Mouse (Mus musculus) yolk sac, embryonic 10.5 days (tissue): Measurements from ENCODE around the gene Cfap43.

Experiments used
- DNase-seq: peaks from one replicate; pipeline ENCODE4 v3.0.0-alpha.2; 2017; ENCODE audit warnings: low spot score

The Cfap43 gene

DNA sequence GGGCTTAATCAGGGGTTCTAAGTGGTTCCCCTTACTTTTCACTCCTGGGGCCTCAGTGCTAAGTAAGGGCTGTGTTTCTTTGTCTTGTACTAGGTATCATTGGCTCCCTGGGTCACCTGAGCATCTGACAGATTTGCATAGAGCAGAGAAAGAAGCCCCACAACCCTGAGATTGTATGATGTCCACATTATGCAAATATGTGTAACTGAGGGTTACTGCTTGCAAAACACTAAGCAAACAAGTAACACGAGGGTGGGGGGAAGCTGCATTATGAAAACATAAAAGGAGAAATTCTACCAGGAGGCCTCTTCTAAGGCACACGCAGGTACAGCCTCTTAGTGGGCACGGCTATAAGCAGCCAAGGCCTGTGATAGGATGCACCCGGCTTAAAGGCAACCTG lies 3.8 kb downstream of the Cfap43 start:
- DNase-seq = no peak

DNA sequence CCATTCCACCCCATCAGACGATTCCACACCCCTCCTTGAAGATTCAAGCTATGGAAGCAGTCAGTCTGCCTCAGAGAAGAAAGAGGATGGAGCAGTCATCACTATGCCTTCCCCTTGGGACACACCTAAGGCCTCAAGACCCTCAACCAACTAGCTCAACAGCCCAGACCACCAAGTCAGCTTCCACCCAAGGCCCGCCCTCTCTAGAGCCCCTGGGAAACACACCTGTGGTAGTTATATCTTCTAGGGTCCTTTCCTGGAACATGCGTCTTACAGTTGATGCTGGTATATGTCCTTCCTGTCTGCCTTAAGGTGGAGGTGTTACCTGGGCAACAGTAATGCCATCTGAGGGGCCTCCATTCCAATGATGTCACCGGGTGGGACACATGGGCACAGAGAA lies 4.9 kb downstream of the Cfap43 start:
- no peak for DNase-seq

DNA sequence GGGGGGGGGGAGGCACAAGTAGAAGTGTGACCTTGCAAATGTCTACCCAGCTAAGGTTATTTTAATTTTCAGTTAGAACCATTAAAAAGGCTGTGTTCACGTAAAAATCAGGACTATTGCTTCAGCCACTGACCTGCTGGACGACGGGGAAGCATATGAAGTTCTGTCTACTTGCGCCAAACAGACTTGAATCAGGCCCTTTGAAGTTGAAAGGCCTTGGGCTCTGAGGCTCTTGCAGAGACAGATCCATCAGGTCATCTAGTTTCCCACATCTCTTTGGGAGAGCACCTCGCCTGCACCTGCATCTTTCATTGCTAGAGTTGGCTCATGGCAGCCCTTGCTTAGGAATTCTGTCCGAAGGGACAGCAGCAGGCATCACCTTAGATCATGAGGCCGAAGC lies 5.7 kb downstream of the Cfap43 start:
- no peak for DNase-seq

DNA sequence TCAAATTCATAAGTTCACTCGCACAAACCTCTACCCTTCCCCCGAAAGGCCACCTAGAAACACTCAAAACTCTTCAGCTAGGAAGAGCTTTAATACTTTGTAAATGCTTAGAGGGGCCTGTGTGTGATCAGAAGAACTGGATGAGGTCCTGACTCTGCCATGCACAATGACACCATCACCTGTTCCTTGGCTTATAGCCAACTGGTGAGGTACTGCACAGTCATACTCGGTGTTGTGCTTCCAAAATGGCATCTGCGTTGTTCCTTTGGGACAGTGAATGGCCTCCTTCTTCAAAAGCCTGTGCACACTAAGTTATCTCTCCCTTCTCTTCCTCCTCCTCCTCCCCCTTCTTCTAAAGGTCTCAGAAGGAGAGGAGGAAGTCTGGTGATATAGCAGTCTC lies 8.3 kb downstream of the Cfap43 start:
- no peak for DNase-seq

DNA sequence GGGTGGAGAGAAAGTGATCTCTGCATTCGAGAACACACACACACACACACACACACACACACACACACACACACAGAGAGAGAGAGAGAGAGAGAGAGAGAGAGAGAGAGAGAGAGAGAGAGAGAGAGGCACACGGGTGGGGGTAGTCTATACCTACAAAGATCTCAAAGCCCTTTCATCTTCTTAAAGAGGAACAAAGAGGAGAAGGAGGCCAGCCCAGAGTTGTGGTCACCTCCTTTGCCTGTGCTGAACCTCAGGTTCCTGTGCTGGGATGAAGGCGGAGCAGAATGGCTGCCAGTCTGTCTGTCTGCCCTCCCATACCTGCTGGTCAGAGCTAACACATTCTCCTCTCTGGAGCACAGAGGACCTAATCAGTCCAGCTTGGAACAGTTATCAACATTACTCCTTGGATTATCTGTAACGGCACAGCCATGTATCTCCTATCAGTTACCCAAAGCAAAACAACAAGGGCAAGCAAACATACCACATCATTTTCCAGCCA lies 8.9 kb downstream of the Cfap43 start:
- DNase-seq = no peak

DNA sequence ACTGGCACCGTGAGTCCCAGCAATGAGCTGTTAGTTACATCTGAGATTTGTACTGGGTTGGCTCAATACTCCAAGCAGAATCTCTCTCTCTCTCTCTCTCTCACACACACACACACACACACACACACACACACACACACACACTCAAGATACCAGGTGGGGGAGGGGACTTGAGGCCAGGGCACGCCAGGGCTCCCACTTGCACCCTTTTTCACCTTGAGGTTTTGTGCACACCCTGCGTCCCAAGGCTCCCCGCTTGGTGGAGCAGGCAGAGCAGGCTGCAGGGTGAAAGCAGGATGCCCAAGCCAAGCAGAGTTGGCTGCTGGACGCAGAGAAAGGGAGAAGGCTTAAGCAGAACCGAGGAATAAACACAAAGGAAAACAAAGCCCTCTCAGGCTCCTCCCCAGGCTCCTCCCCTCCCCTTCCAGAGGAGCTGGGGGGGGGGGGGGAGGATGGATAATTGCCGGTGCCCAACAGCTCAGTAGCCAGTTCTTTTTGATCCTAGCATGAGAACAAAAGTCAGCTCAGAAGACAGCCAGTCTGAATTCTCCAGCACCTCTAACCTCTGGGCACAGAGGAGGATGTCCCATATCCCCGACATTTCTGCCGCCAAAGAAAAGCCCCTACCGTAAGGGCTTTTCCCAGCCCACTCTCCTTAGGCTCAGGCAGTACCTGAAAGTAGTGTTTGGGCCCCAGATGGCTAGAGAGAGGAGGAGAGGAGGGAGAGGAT lies 9.5 kb downstream of the Cfap43 start:
- peak; percentile 23 for DNase-seq

DNA sequence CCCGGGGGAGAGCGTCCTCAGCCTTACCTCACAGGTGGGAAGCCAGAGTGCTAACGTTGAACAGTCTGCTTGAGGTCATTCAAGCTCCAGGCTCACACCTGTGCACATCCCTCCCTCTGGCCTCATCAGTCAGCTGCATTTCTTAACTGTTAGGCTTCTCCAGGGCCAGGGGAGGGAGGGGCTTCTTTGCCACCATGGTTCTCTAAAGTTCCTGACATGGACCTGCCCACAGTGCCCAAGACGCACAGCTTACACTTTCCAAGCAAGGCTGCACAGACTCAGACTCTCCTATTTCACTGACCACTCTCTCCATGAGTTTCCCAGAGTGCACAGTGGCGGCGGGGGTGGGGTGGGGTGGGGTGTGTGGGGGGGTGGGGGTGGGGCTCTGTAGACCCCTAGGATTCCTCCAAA lies 10.1 kb downstream of the Cfap43 start:
- DNase-seq = no peak

DNA sequence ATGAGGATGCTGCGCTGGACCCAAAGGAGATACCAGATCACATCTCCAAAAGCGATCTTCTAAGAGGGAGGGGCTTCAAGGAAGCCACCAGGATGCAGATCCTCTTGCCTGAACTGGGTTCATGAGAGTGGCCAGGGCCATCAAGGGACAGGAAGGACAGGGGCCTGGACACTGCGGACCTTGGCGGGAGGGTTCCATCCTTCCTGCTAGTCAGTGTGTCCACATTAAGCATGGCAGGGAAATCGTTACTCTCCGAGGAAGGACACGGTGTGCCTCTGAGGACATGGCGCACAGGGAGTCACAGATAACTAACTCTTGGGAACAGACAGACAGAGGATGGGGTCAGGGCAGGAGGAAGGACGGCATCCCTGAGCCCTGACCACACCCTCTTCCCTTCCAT lies 11.5 kb downstream of the Cfap43 start:
- no peak for DNase-seq

DNA sequence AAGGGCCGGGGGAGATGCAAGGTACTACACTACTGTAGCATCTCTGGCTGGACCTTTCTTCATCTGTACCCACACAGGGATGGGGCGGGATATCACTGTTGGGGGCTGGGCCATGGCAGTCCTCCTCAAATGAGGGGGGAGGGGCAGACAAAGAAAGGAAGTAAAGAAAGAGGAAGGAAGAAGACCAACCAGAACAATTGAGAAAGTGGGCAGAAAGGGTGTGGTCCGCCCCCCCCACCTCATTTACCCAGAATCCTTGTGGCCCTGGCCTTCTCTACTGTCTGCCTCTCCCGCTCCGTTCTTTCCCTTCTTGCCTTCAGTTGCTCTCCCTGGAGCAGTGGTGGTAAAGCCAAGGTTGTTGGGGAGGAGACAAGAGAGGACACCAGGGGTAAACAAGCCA lies 13.5 kb downstream of the Cfap43 start:
- DNase-seq = no peak

DNA sequence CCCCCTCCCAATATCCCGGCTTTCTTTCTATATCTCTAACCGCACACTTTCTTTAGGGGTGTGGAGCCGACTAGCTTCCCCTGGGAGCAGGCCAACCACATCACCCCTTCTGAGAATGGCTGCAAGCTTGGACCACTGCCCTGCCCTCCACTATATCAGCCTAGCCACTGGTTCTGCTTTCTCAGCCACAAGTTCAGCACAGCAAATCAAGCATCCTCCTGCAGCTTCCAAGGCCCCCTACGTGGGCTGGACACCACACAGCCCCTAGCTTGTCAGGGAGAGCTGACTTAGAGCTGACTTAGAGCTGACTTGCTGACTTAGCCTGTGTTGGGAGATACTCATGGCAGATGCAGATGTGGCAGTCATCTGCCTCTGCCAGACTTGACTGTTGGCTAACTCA lies 14.0 kb downstream of the Cfap43 start:
- DNase-seq = no peak

DNA sequence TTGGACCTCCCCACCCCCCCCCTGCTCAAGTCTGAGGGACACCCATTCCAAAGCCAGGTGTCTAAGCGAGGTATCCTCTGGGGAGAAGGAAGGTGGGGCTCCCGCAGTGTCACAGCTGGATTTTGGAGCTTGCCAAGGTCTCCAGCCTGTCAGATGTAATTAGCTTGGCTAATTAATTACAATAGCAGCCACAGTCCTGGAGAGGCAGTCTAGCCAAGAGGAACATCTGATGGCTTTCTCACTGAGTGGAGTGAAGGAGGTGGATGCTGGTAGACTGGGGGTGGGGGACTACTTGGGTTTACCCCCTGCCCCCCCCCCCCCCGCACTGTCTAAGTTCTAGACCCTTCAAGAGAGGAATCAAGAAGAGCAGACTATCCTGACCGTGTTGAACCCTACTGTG lies 15.4 kb downstream of the Cfap43 start:
- no peak for DNase-seq

DNA sequence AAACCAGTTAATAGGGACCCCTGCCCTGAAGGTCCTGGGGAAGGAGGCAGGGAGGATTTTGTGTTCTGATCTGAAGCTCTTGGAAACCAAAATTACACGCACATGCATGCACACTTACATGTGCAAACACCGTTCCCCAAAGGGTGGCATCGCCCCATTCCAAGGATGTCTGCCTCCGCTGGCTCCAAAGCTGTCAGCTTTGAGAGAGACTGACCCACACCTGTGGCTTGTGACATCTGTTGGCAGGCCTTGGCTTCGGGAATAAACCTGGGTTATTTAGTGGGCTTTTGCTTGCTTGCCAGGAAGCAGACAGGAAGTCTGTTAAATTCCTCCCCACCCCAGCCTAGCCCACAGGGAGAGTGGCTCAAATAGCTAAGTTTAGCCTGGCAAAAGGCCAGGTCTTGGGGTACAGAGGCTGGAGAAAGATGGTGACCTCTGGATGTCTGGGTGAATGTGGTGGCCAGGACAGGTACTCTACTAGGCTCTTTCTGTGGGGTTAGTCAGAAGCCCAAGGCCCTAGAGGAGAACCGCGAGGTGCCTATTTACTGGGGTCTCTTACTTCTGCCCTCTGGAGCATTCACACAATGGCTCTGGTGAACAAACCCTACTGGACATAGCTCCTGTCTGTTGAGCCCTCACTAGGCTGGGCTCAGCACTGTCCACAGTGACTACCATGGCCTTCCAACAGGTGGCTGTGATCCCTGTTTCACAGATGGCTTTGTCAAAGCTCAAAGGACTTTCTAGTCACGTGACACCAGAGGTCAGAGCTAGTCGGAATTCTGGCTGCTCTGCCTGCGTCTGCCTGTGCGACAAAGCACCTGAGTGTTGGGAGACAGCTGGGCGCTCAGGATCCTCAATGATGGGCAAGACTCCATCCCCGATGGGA lies 16.5 kb downstream of the Cfap43 start:
- no peak for DNase-seq

DNA sequence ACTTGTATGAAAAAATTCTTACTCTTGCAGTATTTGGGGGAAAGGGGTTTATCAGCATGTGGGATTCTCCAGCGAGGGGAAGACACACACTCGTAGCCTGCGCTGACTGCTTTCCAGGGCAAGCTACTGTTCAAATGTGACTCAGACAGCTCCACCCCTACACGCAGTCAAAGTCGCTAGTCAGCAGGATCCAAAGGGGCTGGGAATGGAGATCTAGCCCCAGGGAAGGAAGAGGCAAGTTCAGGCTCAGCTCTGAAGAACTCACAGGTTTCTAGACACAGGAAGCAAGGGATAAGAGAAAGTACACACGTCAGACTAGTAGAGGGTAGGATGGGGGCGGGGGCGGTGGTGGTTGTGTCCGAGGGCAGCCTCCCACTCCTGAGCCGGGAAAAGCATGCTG lies 18.5 kb downstream of the Cfap43 start:
- DNase-seq = no peak

DNA sequence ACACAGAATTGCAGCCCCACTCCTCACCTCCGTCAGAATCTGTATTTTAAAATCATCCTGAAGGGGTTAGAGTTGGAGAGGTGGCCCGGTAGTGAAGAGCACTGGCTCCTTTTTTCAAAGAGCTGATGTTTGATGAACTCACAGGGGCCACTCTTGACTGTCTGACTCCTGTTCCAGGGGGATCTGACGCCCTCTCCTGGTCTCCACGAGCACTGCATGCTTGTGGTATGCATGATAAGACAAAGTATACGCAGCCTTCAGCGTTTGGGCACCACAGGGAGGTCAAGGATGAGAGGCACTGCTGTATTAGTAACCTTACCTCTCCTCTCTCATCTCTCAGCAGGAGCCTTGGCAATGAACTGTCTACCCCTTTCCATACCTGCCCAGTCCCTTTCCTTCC lies 19.1 kb downstream of the Cfap43 start:
- no peak for DNase-seq

DNA sequence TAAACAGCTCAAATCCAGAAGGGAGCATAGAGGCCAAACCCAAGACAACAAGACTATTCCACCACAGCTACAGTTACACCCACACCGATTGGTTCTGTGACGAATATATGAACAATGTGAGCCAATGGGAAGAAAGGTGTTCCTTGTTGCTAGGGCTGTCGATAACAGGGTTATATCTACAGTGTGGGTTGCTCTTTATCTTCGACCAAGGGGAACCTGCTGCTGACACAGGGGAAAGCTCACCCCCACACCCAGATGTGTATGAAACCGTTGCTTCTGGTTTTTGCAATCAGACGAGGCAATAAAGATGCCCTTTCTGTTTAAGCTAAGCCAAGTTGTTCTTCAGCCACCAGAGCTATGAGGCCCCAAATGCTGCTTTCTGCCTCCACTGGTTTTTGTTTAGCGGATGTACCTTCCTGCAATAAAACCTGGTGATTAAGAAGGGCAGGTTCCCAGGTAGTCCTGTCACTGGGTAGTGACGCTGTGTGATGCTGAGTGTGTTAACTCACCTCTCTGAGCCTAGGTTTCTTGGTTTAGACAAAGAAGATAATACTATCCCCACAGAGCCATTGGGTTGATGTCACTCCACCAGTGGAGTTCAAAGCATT lies 20.5 kb downstream of the Cfap43 start:
- no peak for DNase-seq

DNA sequence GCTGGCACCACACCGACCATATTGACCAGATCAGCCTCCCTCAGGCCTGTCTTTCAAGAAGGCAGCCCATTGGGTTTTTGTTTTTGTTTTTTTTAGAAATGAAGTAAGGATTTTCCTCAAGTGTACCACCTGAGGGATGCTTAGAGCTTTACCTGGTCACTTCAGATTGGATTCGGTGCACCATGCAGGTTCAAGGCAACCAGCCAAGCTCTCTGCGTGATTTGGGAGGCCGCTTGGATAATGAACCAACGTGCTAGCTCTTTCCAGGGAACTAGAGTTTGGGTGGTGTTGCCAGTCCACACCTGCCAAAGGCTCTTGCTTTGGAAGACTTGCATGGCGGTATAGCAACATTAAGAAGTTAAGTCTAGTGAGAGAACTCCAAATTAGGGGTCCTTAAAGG lies 26.0 kb downstream of the Cfap43 start:
- DNase-seq = no peak

DNA sequence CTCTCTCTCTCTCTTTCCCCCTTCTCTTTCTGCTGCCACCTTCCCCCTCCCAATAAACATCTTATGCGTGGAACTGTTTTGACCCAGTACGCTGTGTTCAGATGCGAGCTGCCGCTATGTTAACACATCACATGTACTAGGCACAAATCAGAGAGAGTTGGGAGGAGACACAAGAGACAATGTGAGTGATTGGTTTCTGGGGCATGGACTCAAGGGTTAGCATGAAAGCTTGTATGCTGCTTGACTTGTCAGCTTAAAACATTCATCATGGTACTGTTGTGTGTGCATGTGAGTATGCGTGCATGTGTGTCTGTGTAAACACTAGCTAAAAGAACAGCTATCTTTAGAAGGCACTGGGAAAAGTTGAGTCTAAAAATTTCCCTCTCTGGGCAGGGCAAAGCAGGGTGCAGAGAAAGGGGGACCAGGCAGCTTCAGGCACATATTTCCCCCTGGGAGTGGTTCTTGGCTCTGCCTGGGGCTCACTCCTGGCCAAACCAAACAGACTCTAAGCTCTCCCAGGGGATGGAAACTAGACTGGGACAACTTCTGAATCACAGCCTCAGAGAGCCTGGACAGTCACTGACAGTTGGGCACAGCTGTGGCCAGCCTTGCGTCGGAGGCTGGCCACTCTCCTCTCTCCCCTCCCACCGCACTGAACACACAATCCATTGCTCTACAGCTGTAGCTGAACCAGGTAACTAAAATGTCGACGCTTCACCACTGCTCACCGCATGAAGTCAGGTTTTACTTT lies 27.4 kb downstream of the Cfap43 start:
- DNase-seq = no peak

DNA sequence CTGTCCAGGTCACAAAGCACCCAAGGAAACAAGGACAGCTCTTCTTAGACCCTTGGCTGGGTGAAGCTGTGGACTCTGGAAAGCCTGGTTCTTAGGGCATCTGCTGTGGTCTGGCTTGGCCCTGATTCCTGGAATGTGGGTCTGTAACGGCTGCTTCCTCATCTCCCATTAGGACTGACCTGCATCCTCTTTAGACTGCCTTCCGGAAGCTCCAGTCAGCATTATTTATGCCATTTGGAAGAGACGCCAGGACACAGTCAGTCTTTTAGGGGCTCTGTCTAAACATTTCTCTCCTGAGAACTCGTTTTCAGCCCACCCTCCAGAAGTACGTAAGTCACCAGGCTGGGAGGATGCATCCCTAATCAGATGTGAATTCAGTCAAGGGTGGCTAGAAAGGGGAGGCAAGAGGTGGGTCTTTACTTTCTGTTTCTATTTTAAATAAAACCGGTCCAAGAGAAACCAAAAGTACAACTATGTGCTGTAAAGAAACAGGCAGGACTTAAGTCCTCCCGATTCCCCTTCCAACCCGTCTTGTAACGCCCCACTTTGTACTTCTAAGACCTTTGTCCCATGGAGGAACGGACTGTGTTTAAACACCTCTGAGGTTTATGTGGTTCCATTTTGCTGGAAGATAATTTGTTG lies 28.5 kb downstream of the Cfap43 start:
- peak; percentile 29 for DNase-seq

DNA sequence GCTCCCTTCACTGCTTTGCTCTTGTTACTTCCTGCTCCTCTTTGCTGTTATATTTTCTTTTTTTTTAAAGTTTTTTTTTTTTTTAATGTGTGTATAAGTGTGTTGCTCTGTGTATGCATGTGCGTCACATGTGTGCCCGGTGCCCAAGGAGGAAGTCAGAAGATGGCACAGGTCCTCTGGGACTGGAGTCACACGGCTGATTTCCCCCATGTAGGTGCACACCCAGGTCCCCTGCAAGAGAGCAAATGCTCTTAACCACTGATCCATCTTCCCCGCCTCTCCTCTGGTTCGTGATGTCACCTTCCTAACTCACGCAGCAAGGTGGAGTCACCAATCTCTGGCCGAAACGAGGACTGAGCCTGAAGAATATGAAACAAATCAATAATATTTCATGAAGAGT lies 31.1 kb downstream of the Cfap43 start:
- no peak for DNase-seq

DNA sequence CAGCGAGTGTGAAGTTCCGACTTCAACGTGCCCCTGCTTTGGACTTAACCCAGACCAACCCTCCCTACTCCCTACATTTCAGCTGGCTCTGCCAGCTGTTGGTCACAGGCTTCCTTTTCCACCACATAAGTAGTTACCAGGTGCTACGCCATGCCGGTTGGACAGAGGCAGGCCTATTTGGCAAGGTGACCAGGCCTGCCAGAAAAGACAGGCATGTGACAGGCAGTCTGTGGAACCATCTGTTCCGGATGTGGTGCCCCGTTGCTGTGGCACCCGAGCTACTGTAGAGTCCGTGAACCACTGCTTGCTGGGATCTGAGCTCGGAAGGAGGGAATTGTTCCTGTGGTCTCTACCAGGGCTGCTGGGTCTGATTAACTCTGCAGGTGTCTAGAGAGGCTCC lies 31.7 kb downstream of the Cfap43 start:
- no peak for DNase-seq

DNA sequence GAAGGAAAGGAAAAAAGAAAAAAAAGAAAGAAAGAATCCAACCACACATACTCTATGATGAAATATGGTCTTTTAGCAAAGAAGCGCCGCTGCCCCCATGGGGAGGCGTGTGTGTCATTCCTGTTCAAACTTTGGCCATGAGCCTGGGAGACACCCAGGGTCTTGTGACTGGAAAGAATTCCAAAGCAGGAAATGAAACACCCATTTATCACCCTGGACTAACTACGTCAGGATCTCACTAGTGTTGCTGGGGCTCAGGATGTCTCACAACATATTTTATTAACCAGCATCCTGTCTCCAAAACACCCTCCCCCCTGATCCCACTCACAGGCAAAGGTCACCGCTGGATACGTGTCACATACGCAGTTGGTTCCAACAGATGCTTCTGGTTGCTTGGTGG lies 32.5 kb downstream of the Cfap43 start:
- peak; percentile 8 for DNase-seq

DNA sequence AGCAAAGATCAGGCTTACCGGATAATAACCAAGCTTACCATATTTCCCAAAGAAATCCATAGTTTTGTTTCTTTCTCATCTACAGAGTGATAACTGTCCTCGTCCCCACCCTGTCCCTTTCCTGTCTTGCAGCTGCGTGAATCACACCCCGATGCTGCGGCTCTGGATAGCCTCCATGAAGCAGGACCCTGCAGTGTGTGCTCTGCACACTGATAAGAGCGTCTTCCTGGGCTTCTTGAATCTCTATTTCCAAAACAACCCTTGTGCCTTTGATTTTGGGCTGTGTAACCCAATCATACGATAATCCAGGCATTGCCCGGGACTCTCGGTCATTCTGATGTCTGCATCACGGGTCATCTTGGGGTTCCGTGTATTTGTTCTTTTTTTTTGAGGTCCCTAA lies 33.2 kb downstream of the Cfap43 start:
- no peak for DNase-seq
